Mouse (Mus musculus) CD8-positive naive resting alpha-beta T cell, adult 57 days (primary cell): ENCODE measurements around the gene Dhrs3. TPM values are rescaled to one million over a fixed set of nuclear protein-coding genes. Genes with fewer than 3 reads are reported as not detected.

Experiments used
- total RNA-seq: library from RNA; stranded (reverse); gene quantifications from one replicate; pipeline ENCODE4 v1.2.4, GENCODE M21; 2023

Dhrs3 gene
- total RNA-seq, result 2.7 TPM

DNA sequence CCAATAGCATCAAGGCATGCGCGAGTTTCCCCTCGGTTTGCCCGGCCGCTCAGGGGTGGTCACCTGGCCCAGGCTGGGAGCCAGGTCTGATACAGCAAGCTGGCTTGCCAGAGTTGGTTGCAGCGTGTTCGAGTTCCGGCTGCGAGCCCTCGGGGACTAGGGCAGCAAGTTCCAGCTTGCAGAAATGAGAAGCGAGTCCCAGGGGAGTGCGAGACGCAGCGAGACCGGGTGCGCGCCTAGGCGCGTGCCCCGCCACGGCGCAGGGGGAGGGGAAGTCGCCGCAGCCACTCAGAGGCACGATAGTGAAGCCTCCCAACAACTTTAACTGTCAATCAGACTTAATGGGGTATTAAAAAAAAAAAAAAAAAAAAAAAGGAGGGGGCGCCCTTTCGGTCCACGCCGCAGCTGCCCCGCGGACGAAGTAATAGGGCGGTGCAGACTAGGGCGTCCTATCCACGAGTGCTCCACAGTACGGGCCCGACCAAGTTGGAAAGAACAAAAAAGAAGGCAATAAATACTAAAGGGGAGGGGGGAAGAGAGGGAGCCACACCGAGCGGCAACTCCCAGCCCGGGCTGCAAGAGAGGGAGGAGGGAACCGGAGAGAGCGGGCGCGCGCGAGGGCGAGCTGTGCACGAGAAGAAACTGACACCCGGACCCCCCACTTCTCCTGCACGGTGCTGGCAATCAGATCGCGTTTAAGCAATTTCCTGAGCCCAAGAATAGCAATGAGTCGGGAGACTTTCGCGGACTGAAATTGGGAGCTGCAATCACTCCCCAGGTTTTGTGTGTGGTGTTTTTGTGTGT lies at the start of gene Dhrs3:
Dhrs3 (plus strand) TSS at position 695 of the 804 bp plus-strand sequence.

Other genes starting within 250 kb of the Dhrs3 start
- not detected for gene Gm436, start 206.5 kb upstream of the Dhrs3 start, total RNA-seq
- not detected for gene Gm13178, start 171.4 kb upstream of the Dhrs3 start, total RNA-seq
- gene Gm438, start 106.2 kb upstream of the Dhrs3 start, total RNA-seq, result not detected